Mouse (Mus musculus) mouse trophoblast stem cell (cell line): Measurements from ENCODE around the gene Pnpla7.
"Not testable (repeated sequence)": the region's sequence is repeated elsewhere in the genome, so short reads cannot be mapped to it uniquely, and the experiment has no call there.

Experiments
- in situ Hi-C, 2 experiments: fragments of 300-500 bp; cut with MseI, MboI; formaldehyde crosslinking; loops; 2 replicates in 1 of 2; 3 replicates in 1 of 2; pipeline ENCODE4 v1.15.1; 2025

Pnpla7 gene

DNA sequence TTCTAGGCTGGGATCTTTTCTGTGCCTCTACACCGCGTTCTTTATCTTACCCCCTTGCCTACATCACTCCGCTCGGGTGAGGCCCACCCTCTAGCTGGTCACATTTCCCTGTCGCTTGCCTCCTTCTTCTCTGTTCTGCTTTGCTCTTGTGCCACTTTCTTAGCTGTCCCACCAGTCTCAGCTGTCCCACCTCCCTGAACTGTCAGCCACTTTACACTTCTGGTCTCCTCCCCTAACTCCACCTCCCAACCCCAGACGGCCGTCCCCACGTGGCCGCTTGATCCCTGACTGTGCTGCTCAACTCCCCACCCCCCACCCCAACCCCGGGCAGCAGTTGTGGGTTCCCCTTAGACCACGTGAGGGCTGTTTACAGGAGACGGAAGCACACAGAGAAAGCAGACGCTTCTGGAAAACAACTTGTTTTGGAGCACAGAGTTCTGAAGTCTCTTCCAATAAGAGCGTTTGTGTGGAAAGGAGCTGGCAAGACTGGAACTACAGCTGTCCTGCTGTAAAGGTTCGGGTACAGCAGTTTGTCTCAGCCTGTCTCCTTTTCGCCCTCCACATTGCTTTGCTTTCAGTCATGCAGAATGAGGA lies at the start of gene Pnpla7:
Pnpla7 (plus strand) TSS at position 330 of the 594 bp plus-strand sequence.
- in situ Hi-C loops = no loop called here

GRCm38 (mm10) chr2:24926345-24926964 lies 49.4 kb upstream of the Pnpla7 start:
- in situ Hi-C loops = no loop called here

DNA sequence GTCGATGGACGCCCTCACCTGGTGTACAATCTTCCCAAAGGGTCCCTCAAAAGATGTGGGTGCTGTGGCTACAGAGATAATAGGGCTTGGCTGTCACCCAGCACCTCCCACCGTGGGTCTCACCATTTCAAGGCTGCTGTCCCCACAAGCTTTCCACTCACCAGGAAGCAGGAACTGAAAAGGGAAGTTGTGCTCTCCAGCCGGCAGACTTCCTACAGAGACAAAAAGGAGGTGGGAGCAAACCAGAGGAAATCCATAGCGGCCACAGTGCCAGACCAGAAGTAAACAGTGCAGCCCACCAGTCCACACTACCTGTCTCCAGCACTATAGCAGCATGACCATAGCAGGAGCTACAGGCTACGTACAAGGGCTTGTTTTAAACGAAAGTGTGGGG lies 48.9 kb upstream of the Pnpla7 start:
- in situ Hi-C loops = no loop called here

DNA sequence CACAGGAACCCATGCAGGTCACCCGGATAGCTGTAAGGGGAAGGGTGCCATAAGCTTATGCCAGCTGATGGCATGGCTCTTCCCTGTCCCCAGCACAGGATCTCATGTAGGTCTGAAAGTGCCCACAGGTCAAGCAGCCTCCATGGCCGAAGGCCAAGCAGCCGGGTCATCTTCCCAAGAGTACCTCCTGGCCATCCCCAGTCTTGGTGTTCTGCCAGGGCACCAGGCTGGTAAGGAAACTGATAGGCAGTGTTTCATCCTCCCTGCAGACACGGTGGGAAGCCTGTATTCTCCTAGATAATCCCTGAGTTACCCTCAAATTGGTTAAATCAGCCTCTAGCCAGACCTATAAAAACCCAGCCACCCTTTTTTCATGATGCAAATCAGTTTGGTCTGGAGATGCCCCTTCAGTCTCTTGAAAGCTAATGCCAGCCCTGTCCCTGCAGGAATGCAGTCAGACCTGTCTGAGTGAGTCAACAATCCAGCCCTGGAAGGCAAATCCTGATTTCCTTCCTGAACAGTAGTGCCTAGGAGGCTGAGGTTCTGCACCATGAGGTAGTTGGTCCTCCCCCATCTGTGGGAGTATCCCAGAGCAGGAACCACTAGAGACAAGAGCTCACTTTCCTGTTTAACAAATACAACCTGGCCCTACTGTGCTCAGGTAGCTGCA lies 47.9 kb upstream of the Pnpla7 start:
- in situ Hi-C loops = no loop called here

GRCm38 (mm10) chr2:24929119-24929518 lies 46.7 kb upstream of the Pnpla7 start:
- in situ Hi-C loops = no loop called here

- in situ Hi-C loops = no loop called here
These were observed 46.2 kb upstream of the Pnpla7 start for GRCm38 (mm10) chr2:24929593-24929992.

DNA sequence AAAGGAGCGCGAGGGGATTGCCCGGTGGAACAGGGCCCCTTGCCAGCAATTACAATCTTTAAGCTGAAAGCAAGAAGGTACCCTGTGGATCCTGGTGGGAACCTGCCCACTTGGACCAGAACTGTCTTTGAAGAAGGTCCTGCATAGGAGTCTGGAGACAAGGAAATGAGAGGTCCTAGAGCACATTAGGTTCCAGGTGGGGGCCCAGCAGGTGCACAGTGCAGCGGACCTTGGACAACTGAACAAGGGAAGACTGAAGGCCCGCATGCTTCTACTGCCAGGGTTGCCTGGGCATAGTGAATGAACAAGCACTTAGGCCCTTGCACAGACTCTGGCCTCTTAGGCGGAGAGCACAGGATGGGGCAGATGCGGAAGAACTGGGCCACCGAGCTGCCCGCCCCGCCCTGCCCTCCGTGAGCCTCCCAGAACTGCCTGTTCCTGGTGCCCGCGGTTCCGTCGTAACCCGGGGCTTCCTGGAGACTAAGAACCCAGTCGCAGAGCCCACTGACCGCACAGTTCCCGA lies 41.3 kb upstream of the Pnpla7 start:
- in situ Hi-C loops = no loop called here

GRCm38 (mm10) chr2:24935057-24935796 lies 40.6 kb upstream of the Pnpla7 start, which contains the start of gene Arrdc1:
Gene Arrdc1 (minus strand): TSS chr2:24935252.
- in situ Hi-C loops = no loop called here

GRCm38 (mm10) chr2:24942092-24942491 lies 33.7 kb upstream of the Pnpla7 start:
- in situ Hi-C loops = no loop called here

DNA sequence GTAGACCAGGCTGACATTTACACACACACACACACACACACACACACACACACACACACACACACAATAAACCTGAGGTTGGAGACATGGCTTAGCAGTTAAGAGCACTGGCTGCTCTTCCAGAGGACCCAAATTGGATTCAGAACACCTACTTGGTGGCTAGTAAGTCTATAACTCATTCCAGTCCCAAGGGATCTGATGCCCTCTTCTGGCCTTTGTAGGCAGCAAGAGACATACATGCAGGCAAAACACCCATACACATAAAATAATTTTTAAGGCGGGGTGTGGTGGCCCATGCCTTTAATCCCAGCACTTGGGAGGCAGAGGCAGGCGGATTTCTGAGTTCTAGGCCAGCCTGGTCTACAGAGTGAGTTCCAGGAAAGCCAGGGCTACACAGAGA lies 31.5 kb upstream of the Pnpla7 start:
- in situ Hi-C loops = not testable (repeated sequence)

- in situ Hi-C loops = no loop called here
These were observed 26.2 kb upstream of the Pnpla7 start, which contains the start of gene Zmynd19 for GRCm38 (mm10) chr2:24949421-24950188. Gene Zmynd19 (plus strand): TSS chr2:24949792.

DNA sequence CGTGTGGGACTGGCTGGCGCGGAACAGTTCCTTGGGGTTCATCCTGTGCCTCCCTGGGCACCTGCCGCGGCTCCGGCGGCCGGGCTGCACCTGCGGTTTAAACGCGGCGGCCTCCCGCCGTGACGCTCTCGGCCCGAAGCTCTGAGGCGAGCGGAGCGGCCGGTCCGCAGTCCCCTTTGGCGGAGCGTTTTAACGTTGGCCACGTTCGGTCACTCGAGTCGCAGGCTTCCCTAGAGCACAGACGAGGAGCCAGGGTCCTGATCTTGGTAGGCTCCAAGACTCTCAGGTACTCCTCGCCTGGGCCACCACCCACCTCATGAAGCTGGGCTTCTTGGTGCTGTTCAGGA lies 25.7 kb upstream of the Pnpla7 start:
- in situ Hi-C loops = no loop called here

- in situ Hi-C loops = no loop called here
These were observed 23.2 kb upstream of the Pnpla7 start for GRCm38 (mm10) chr2:24952537-24953055.

DNA sequence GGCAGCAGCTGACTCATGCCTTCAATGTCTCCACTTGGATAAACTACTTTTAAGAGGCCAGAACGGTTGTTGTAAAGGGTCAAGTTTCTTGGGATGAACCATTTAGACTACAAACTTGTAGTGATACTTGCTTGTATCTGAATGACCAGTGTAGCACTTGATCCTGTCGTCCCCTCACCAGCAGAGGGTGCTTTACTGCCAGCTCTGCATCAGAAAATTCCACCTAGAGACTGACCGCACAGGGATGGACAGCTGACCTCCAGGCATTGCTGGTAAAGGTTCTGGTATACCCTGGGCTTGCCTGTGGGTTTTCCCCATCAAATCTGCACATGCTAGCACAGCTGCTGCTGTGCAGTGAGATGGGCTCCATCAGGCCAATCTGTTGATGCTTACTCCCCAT lies 14.9 kb upstream of the Pnpla7 start:
- in situ Hi-C loops = loop anchor here in 1 of 2 experiments (5.0 kb wide), 1 partner anchor 41 kb away; no protein-coding TSS in a partner anchor

GRCm38 (mm10) chr2:24962304-24963000 lies 13.4 kb upstream of the Pnpla7 start, which contains the start of gene Dph7:
Gene Dph7 (plus strand): TSS chr2:24962400.
- in situ Hi-C loops = loop anchor here in 1 of 2 experiments (5.0 kb wide), 1 partner anchor 40 kb away; no protein-coding TSS in a partner anchor

GRCm38 (mm10) chr2:24970386-24970785 lies 5.4 kb upstream of the Pnpla7 start:
- in situ Hi-C loops = no loop called here

DNA sequence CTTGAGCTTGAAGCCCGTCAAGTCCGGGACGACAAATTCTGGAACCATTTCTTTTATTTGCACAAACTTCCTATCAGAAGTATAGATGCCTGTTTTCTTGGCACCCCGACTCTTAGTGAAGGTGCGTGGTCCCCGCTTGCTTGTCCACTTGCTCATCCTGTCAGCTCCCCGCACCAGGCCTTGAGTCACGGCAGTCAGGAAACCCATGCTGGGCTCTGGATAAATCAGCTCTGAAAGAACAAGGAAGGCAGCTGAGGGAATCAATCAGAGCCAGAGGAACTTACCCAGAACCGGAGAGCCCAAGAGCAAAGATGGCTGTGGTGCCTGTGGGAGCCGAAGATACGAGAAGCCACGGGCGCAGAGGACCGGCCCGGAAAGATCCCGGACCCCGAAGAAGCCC lies 1.4 kb upstream of the Pnpla7 start:
- in situ Hi-C loops = not testable (repeated sequence)

DNA sequence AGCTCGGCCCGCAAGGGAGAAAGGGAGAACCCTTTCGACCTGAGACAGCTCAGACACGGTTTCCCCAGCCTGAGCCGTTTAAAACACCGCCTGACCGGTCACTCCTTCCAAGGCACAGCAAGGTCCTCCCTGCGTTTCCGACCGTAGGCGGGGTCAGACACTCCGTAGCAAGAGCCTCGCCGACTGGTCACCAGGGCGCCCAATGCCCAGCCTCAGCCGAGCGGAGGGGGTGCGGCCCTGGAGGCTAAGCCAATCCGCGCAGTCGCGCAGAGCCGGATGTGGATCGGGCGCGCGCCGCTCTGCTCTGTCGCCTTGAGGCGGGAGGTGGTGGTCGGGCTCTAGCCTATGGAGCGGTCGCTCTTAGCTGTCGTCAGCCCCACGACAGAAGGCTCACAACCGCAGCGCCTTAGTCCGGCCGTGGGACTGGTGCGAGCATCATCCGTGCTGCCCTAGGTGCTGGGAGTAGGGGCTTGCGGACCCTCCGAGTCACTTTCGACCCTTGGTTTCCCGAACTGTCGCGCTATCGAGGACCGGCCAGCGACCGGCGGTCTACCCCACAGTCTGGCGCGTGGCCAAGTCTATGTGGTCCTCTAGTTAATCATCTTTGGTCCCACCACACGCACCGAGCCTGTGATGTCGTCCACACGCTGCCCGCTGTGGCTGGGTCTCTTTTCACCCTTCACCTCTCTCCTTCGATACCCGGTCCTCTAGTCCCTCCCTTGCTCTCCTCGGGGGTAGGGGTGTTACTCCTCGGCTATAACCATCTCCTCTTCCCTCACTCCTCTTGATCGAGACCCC lies 728 bp upstream of the Pnpla7 start, which contains the start of gene Mrpl41:
Mrpl41 (minus strand) TSS at position 193 of the 798 bp plus-strand sequence.
- in situ Hi-C loops = no loop called here

GRCm38 (mm10) chr2:24976960-24977359 lies 1.1 kb downstream of the Pnpla7 start:
- in situ Hi-C loops = no loop called here
